Mouse (Mus musculus) kidney, adult 2 months (tissue): ENCODE results near the gene Ppp2r2c. TPM values are rescaled to one million over a fixed set of nuclear protein-coding genes. Genes with fewer than 3 reads are reported as not detected.

Experiments
- DNase-seq: peaks from one replicate; pipeline ENCODE4 v3.0.0; 2021
- H3K27ac ChIP-seq: fragments of 200-500 bp; 2 replicates; pipeline ENCODE4 v1.5.1; 2012; ENCODE audit warnings: low read depth, low read length, control low read depth, inconsistent platforms; ENCODE audit not compliant: insufficient read depth
- H3K27me3 ChIP-seq: fragments of 200-500 bp; replicated peaks from 2 replicates; pipeline ENCODE4 v1.6.1; 2012; ENCODE audit warnings: mild to moderate bottlenecking, moderate library complexity, low read length, inconsistent platforms; ENCODE audit not compliant: control insufficient read depth, insufficient read depth
- H3K36me3 ChIP-seq: fragments of 200-500 bp; 2 replicates; pipeline ENCODE4 v1.6.1; 2012; ENCODE audit warnings: mild to moderate bottlenecking, moderate library complexity, low read length, inconsistent platforms; ENCODE audit not compliant: control insufficient read depth, insufficient read depth
- H3K4me1 ChIP-seq: fragments of 200-500 bp; 2 replicates; pipeline ENCODE4 v1.6.1; 2011; ENCODE audit warnings: low read length; ENCODE audit not compliant: control insufficient read depth, insufficient read depth
- H3K4me3 ChIP-seq: fragments of 200-500 bp; 2 replicates; pipeline ENCODE4 v1.5.1; 2011; ENCODE audit warnings: mild to moderate bottlenecking, low read depth, low read length, control low read depth; ENCODE audit not compliant: insufficient read depth
- CTCF ChIP-seq: fragments of 200-500 bp; conservative IDR thresholded peaks from 2 replicates; pipeline ENCODE4 v1.5.1; 2011; ENCODE audit warnings: low read depth, mild to moderate bottlenecking, control low read depth, low read length, moderate library complexity, mixed read lengths; ENCODE audit not compliant: insufficient read depth, insufficient read length
- POLR2A ChIP-seq: fragments of 200-500 bp; IDR thresholded peaks from one replicate; pipeline ENCODE4 v1.6.1; 2011; ENCODE audit warnings: low read depth, low read length, control low read depth
- WGBS: fragments of 180-500 bp; shearing (Covaris S2); methylation state at CpG from one replicate; pipeline ENCODE4 v1.1.7; 2018; 5-methylcytosine and 5-hydroxymethylcytosine counted together
- polyA plus RNA-seq: library from polyadenylated mRNA; depleted of rRNA; stranded (reverse); fragments of >200 nt; gene quantifications from 2 replicates; pipeline ENCODE4 v1.2.3, GENCODE M21; 2012

The Ppp2r2c gene
- polyA plus RNA-seq, 1 experiment = 0.58 TPM

DNA sequence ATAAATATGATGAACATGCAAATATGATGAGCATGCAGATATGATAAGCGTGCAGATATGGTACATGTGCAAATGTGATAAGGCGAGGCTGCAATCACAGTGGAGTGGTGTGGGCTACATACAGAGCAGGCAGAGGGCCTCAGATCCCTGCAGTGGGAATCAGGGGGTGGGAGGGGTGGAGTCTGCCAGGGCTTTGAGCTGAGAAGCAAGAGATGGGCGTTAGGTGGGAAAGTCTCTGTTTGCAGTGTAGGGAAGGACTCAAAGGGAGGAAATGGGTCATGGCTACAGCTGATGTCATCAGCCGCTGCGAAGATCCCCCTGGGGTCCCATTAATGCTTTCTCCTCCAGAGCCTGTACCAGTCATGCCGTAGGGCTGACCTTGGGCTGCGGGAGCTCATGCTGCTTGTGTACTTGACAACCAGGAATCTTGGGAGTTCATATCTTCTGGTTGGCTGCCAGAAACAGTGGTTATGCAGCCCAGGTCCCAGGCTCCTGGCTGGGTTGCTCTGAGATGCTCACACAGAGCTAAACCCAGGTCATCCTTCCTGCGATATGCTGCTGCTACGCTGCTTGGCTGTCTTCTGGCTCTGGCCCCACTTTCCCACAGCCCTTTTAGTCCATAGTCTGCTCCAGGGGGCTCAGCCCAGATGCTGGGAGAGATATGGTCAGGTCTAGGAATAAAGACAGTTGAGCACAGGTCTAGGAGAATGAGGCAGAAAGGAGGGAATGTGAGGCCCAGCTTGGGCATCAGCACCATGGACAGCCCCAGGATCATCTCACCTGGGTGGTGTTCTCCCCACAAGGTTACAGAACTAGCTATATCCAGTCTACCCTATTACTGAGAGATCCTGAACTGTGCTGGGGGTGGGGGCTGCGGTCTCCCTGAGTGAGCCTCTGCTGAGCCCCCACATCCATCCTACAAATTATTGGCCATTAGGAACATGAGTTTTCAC is 27.6 kb downstream of the Ppp2r2c start:
- Histone ChIP-seq H3K4me1 (no peaks in the 10 kb centered on the region), H3K27me3 (no peaks in the 10 kb centered on the region), H3K36me3 (no peaks in the 10 kb centered on the region), H3K4me3 (no peak overlapping the region), H3K27ac (no peak overlapping the region)
- no peak for DNase-seq
- 81% methylated on average over 10 of the region's 10 CpGs for WGBS
- no peak for TF ChIP-seq POLR2A
- no peak for TF ChIP-seq CTCF

- no peak for TF ChIP-seq POLR2A
- TF ChIP-seq CTCF = no peak
- H3K4me1 ChIP-seq = no peaks in the 10 kb centered on the region
- WGBS = 81% methylated on average over 8 of the region's 8 CpGs
- H3K36me3 ChIP-seq = no peaks in the 10 kb centered on the region
- H3K27ac ChIP-seq = no peak overlapping the region
- no peaks in the 10 kb centered on the region for H3K27me3 ChIP-seq
- no peak overlapping the region for H3K4me3 ChIP-seq
- no peak for DNase-seq
These were observed 29.7 kb downstream of the Ppp2r2c start for GRCm38 (mm10) chr5:36897999-36898398.

DNA sequence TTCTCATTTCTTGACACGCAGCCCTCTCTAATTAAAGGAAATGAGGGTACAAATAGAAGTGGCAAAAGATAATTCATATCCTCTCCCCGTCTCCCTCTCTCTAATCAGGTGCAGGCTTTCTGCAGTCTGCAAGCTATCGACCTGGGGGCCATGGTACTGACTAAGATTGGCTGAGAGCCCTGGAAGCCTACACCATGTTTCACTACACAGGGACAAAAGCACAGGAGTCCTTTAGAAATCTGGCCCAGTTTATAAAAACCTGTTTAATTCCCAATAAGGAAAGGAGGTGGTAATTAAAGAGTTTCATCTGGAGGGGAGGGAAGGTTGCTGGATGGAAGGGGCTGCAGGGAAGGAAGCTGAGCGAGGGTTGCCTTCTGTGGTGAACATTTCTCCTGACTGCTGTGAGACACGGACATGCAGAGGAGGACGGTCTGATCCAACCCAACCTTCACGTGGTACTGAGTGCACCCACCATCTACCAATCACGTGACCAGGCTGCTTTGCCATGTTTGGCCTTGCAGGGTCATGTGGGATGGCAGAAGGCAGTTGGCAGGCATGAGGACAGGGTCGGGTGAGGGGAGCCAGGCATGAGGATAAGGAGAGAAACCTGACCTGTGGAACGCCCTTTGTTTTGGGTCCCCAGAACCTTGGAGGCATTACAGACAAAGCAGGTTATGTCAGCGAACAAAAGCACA is 30.2 kb downstream of the Ppp2r2c start:
- Histone ChIP-seq H3K27ac (no peak overlapping the region), H3K27me3 (no peaks in the 10 kb centered on the region), H3K36me3 (no peaks in the 10 kb centered on the region), H3K4me1 (no peaks in the 10 kb centered on the region), H3K4me3 (no peak overlapping the region)
- DNase-seq = no peak
- no peak for TF ChIP-seq CTCF
- TF ChIP-seq POLR2A = no peak
- WGBS = 72% methylated on average over 11 of the region's 11 CpGs

GRCm38 (mm10) chr5:36899392-36899791 is 31.1 kb downstream of the Ppp2r2c start:
- DNase-seq = no peak
- Histone ChIP-seq H3K36me3 (no peaks in the 10 kb centered on the region), H3K27ac (no peak overlapping the region), H3K27me3 (no peaks in the 10 kb centered on the region), H3K4me3 (no peak overlapping the region), H3K4me1 (no peaks in the 10 kb centered on the region)
- TF ChIP-seq POLR2A (no peak), CTCF (no peak)
- 72% methylated on average over 5 of the region's 5 CpGs for WGBS

DNA sequence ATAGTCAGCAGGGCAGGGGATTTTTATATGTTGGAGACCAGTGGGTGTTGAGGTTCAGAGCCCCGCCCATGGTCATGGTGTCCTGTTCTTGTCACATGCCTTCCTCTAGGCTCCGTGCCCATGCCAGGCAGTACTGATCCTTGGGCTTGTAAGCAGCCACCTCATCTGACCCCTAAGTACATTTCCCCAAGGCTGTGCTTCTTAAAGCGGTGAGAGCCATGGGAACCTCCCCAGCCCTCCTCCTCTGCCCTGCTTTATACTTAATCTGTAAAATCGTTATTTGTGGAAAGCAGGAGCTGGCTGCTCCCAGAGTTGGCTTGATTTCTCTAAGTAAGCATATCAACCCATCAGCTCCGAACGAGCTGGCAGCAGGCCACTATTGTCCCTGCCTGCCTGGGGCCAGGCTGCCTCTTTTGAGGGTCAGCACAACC is 31.9 kb downstream of the Ppp2r2c start:
- Histone ChIP-seq H3K27me3 (no peaks in the 10 kb centered on the region), H3K27ac (no peak overlapping the region), H3K36me3 (no peaks in the 10 kb centered on the region), H3K4me1 (no peaks in the 10 kb centered on the region), H3K4me3 (no peak overlapping the region)
- DNase-seq = peak; percentile 11
- WGBS = 47% methylated on average over 6 of the region's 6 CpGs
- TF ChIP-seq POLR2A = no peak
- no peak for TF ChIP-seq CTCF

- H3K27ac ChIP-seq = no peak overlapping the region
- no peak for TF ChIP-seq POLR2A
- TF ChIP-seq CTCF = no peak
- no peaks in the 10 kb centered on the region for H3K4me1 ChIP-seq
- H3K36me3 ChIP-seq = no peaks in the 10 kb centered on the region
- DNase-seq = no peak
- 82% methylated on average over 2 of the region's 2 CpGs for WGBS
- H3K4me3 ChIP-seq = no peak overlapping the region
- H3K27me3 ChIP-seq = no peaks in the 10 kb centered on the region
These were observed 34.5 kb downstream of the Ppp2r2c start for GRCm38 (mm10) chr5:36902807-36903206.

DNA sequence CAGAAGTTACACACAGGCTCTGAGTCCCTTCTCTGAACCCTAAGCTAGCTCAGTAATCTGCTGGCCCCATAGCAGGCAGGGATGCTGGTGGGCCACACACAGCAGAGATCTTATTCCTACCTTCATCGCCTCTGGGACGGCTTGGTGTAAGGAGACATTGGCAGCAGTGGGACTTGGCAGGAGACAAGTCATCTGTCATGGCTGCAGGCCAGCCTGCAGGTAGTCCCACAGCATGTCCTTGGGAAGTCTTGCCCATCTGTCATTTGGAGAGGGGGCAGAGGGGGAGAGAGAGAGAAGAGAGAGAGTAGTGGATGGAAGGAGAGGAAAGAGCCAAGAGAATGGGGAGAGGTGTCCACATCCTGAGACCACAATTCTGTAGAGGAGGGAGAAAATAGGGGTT is 35.8 kb downstream of the Ppp2r2c start:
- Histone ChIP-seq H3K27me3 (no peaks in the 10 kb centered on the region), H3K4me1 (no peaks in the 10 kb centered on the region), H3K4me3 (no peak overlapping the region), H3K36me3 (no peaks in the 10 kb centered on the region), H3K27ac (no peak overlapping the region)
- no peak for DNase-seq
- TF ChIP-seq CTCF (no peak), POLR2A (no peak)
- 91% methylated on average over 2 of the region's 2 CpGs for WGBS
